Mouse (Mus musculus) neural tube, embryonic 11.5 days (tissue): ENCODE results near the gene Dennd5b. TPM values are rescaled to one million over a fixed set of nuclear protein-coding genes. Genes with fewer than 3 reads are reported as not detected.

Experiments
- ATAC-seq: fragments of 200-750 bp; cut with Nextera tagmentation; 2 replicates; pipeline ENCODE4 v1.8.0; 2017; ENCODE audit warnings: moderate number of reproducible peaks, mild to moderate bottlenecking, moderate TSS enrichment, moderate library complexity; ENCODE audit not compliant: insufficient read depth, low FRiP score, low TSS enrichment
- DNase-seq: peaks from one replicate; pipeline ENCODE4 v3.0.0-alpha.2; 2015; ENCODE audit warnings: low spot score
- H3K27ac ChIP-seq: fragments of 300-500 bp; sonication (generic); 2 replicates; pipeline ENCODE4 v1.5.1; 2014; ENCODE audit warnings: low read depth, mild to moderate bottlenecking, low read length
- H3K27me3 ChIP-seq: fragments of 300-500 bp; sonication (generic); 2 replicates; pipeline ENCODE4 v1.6.1; 2014; ENCODE audit warnings: mild to moderate bottlenecking, low read length, mixed read lengths; ENCODE audit not compliant: control insufficient read depth, insufficient read depth
- H3K36me3 ChIP-seq: fragments of 300-500 bp; sonication (generic); 2 replicates; pipeline ENCODE4 v1.6.1; 2014; ENCODE audit warnings: mild to moderate bottlenecking, low read length, moderate library complexity, mixed read lengths; ENCODE audit not compliant: control insufficient read depth, insufficient read depth
- H3K4me1 ChIP-seq: fragments of 300-500 bp; sonication (generic); 2 replicates; pipeline ENCODE4 v1.6.1; 2014; ENCODE audit warnings: low read length, mixed read lengths; ENCODE audit not compliant: control insufficient read depth, insufficient read depth
- H3K4me2 ChIP-seq: fragments of 300-500 bp; sonication (generic); 2 replicates; pipeline ENCODE4 v1.6.1; 2014; ENCODE audit warnings: low read depth, mild to moderate bottlenecking, moderate library complexity
- H3K4me3 ChIP-seq: fragments of 300-500 bp; sonication (generic); 2 replicates; pipeline ENCODE4 v1.5.1; 2014; ENCODE audit warnings: low read depth, low read length
- H3K9ac ChIP-seq: fragments of 300-500 bp; sonication (generic); 2 replicates; pipeline ENCODE4 v1.6.1; 2014; ENCODE audit warnings: mild to moderate bottlenecking, low read length
- H3K9me3 ChIP-seq: fragments of 300-500 bp; sonication (generic); 2 replicates; pipeline ENCODE4 v1.6.1; 2016; ENCODE audit warnings: low read length; ENCODE audit not compliant: control insufficient read depth
- WGBS: fragments of 180-500 bp; shearing (Covaris S2); extraction: QIAGEN DNeasy Blood & Tissue Kit; methylation state at CpG from one replicate; pipeline ENCODE4 v1.1.7; 2014; 5-methylcytosine and 5-hydroxymethylcytosine counted together
- polyA plus RNA-seq: library from polyadenylated mRNA; unstranded; fragments of >200 nt; fragmentation: Nextera tagmentation; extraction: Ambion mirVana; gene quantifications from 2 replicates; pipeline ENCODE4 v1.2.1, GENCODE M21; 2014

The Dennd5b gene
- 14.6 and 16.3 TPM in 2 replicates for polyA plus RNA-seq

GRCm38 (mm10) chr6:149101076-149101942 lies at the start of gene Dennd5b:
Gene Dennd5b, minus strand, starts transcription at chr6:149101680.
- under 1% methylated on average over 112 of the region's 124 CpGs for WGBS
- ATAC-seq: peak; percentile 88
- H3K4me3 ChIP-seq: peak within 1 kb of the TSS; percentile 89
- no peaks in the 10 kb centered on the region for H3K27me3 ChIP-seq
- no peaks in the 10 kb centered on the region for H3K36me3 ChIP-seq
- no peaks in the 10 kb centered on the region for H3K4me1 ChIP-seq
- peak within 1 kb of the TSS; percentile 97 for H3K9ac ChIP-seq
- H3K4me2 ChIP-seq: peak within 1 kb of the TSS; percentile 66
- DNase-seq: peak; percentile 89
- H3K27ac ChIP-seq: peak within 1 kb of the TSS; percentile 97
- no peaks in the 10 kb centered on the region for H3K9me3 ChIP-seq

DNA sequence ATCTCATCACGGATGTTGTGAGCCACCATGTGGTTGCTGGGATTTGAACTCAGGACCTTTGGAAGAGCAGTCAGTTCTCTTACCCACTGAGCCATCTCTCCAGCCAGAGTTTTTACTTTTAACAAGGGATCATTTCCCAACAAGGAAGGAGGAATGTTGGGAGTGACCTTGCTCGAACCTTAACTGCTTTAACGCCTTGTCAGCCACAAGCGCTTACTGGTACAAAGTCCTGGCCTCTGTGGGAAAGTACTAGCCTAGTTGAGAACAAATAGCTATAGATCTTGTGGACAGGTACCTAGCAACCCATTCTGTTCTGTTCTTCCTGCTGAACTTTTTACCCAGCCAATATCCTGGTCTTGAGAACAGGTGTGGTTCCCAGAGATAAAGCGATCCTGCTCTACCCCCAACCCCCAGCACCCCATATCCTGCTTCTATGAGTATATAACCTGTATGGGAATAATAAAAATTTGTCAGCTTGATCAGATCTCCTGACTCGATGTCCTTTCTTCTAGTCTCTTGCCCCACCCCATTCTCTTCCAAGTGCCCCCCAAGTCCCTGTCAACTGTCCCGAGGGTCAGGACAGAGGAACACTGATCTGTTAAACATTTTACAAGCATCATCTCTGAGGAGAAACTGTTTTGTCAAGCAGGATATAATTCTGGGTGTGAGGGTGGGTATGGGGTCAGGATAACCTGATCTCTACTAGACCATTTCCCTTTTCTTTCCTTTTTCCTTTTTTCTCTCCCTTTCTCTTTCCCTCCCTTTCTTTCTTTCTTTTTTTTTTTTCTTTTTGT lies 47.2 kb upstream of the Dennd5b start:
- WGBS: 82% methylated on average over 7 of the region's 7 CpGs
- ATAC-seq (no peak), DNase-seq (no peak)
- no peaks in the 10 kb centered on the region for H3K9me3 ChIP-seq
- peaks cover 2% of the 10 kb centered on the region; the same call in 1 of the 2 replicates for H3K36me3 ChIP-seq
- H3K9ac ChIP-seq: no peak overlapping the region
- H3K4me3 ChIP-seq: no peak overlapping the region
- no peaks in the 10 kb centered on the region for H3K4me1 ChIP-seq
- no peaks in the 10 kb centered on the region for H3K27me3 ChIP-seq
- no peak overlapping the region for H3K4me2 ChIP-seq
- no peak overlapping the region for H3K27ac ChIP-seq

DNA sequence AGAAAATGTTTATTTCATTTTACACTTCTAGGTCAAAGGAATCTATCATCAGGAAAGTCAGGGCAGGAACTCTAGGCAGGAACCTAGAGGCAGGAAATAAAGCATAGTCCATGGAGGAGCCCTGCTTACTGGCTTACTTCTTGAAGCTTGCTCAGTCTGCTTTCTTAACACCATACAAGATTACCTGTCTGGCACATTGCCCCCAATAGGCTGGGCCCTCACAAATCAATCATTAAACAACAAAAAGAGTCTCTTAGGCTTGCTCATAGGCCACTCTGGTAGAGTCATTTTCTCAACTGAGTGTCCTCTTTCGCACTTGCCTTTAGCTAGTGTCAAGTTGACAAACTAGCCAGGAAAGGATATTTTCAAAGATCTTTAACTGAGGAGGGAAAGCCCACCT lies 43.7 kb upstream of the Dennd5b start:
- H3K27ac ChIP-seq: no peak overlapping the region
- H3K4me3 ChIP-seq: no peak overlapping the region
- H3K4me2 ChIP-seq: no peak overlapping the region
- no peaks in the 10 kb centered on the region; the same call in 1 of the 2 replicates for H3K4me1 ChIP-seq
- no peaks in the 10 kb centered on the region for H3K27me3 ChIP-seq
- no peaks in the 10 kb centered on the region for H3K9me3 ChIP-seq
- no peak for ATAC-seq
- no peaks in the 10 kb centered on the region for H3K36me3 ChIP-seq
- 88% methylated on average over 1 of the region's 1 CpGs for WGBS
- H3K9ac ChIP-seq: no peak overlapping the region
- DNase-seq: no peak

DNA sequence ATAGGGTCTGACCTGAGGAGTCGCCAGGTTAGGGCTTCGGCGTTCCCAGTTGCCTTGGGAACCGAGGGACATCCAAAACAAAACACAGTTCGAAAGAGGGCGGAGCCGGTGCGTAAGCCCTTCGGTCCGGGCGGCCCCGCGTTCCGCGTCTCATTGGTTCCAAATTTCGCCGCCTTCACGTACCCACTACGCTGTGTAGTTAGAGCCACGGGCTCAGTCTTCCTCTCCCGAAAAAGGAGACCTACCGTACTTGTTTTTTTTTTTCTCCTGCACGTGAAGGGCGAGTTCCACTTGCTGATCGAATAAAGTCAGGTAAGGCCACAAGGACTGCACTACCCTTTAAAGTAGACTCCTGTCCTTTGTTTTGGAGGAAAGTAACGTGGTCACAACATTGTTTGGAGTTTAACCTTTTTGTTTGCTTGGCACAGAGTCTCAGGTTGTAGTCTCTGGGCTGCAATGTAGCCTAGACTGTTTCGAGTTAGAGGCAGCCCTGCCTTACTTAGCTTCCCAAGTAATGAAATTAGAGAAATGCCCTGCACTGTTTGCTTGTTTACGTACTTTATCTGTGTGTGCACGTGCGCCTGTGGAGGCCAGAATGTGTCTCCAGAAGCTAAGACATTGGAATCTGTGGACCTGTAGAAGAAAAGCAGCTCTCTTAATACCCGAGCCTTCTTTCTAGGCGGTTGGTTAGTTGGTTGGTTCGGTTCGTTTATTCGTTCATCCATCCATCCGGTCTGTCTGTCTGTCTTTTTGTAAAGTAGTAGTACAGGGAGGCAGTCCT lies 40.1 kb upstream of the Dennd5b start:
- H3K4me2 ChIP-seq: peak overlapping the region; percentile 49
- WGBS: 7% methylated on average over 36 of the region's 36 CpGs
- H3K4me3 ChIP-seq: peak overlapping the region; percentile 29
- no peaks in the 10 kb centered on the region for H3K9me3 ChIP-seq
- no peaks in the 10 kb centered on the region; the same call in 1 of the 2 replicates for H3K4me1 ChIP-seq
- H3K36me3 ChIP-seq: no peaks in the 10 kb centered on the region
- ATAC-seq (peak; percentile 91), DNase-seq (peak; percentile 85)
- H3K27ac ChIP-seq: no peak overlapping the region
- H3K9ac ChIP-seq: peak overlapping the region; percentile 44
- no peaks in the 10 kb centered on the region for H3K27me3 ChIP-seq

GRCm38 (mm10) chr6:149139471-149139870 lies 38.0 kb upstream of the Dennd5b start, which contains the start of gene Etfbkmt:
Gene Etfbkmt, plus strand, starts transcription at chr6:149139849.
- Histone ChIP-seq H3K4me1 (no peaks in the 10 kb centered on the region; the same call in 1 of the 2 replicates), H3K4me3 (no peak within 1 kb of the TSS), H3K27ac (no peak within 1 kb of the TSS), H3K9me3 (no peaks in the 10 kb centered on the region), H3K4me2 (no peak within 1 kb of the TSS), H3K27me3 (no peaks in the 10 kb centered on the region), H3K9ac (no peak within 1 kb of the TSS), H3K36me3 (no peaks in the 10 kb centered on the region)
- ATAC-seq: no peak
- 79% methylated on average over 1 of the region's 1 CpGs for WGBS
- no peak for DNase-seq

GRCm38 (mm10) chr6:149139011-149139410 lies 37.5 kb upstream of the Dennd5b start:
- Histone ChIP-seq H3K9me3 (no peaks in the 10 kb centered on the region), H3K9ac (no peak overlapping the region), H3K36me3 (no peaks in the 10 kb centered on the region), H3K27ac (no peak overlapping the region), H3K4me3 (no peak overlapping the region), H3K27me3 (no peaks in the 10 kb centered on the region), H3K4me1 (peaks cover 3% of the 10 kb centered on the region), H3K4me2 (no peak overlapping the region)
- DNase-seq (no peak), ATAC-seq (no peak)
- 88% methylated on average over 3 of the region's 3 CpGs for WGBS

DNA sequence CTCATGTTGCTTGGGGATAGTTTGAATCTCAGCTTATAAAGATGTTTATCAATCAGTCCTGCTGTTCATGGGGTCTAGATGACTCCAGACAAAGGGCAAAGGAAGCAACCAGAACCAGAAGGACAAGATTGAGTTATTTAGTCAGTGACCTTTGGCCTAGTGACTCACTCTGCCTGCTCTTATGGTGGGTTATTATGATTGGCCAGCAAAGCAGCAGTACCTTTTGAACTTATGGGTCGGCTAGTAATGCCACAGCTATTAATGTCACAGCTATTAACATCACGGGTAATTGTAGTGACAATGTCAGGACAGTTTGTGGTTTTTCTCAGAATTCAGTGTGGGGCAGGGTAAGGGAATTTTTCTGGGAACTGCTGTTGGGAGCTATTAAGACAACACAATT lies 36.5 kb upstream of the Dennd5b start:
- 62% methylated on average over 2 of the region's 2 CpGs for WGBS

GRCm38 (mm10) chr6:149135631-149136030 lies 34.2 kb upstream of the Dennd5b start:
- ATAC-seq: no peak
- H3K9me3 ChIP-seq: no peaks in the 10 kb centered on the region
- DNase-seq: no peak
- H3K4me3 ChIP-seq: no peak overlapping the region
- 81% methylated on average over 6 of the region's 6 CpGs for WGBS
- H3K27ac ChIP-seq: no peak overlapping the region
- no peak overlapping the region for H3K9ac ChIP-seq
- peaks cover 6% of the 10 kb centered on the region for H3K4me1 ChIP-seq
- H3K4me2 ChIP-seq: no peak overlapping the region
- no peaks in the 10 kb centered on the region for H3K27me3 ChIP-seq
- no peaks in the 10 kb centered on the region for H3K36me3 ChIP-seq

More for the DNA sequence above, 36.5 kb upstream of the Dennd5b start:
- Histone ChIP-seq H3K9ac (no peak overlapping the region), H3K9me3 (no peaks in the 10 kb centered on the region), H3K4me3 (no peak overlapping the region), H3K4me2 (no peak overlapping the region), H3K4me1 (peaks cover 6% of the 10 kb centered on the region), H3K27ac (no peak overlapping the region), H3K27me3 (no peaks in the 10 kb centered on the region), H3K36me3 (no peaks in the 10 kb centered on the region)
- ATAC-seq (no peak), DNase-seq (no peak)
